Mouse (Mus musculus) embryonic facial prominence, embryonic 12.5 days (tissue): ENCODE results near the gene Ch25h. TPM values are rescaled to one million over a fixed set of nuclear protein-coding genes. Genes with fewer than 3 reads are reported as not detected.

Experiments
- ATAC-seq: fragments of 200-750 bp; cut with Nextera tagmentation; 2 replicates; pipeline ENCODE4 v1.8.0; 2017; ENCODE audit not compliant: insufficient number of reproducible peaks, insufficient read depth, low FRiP score, low TSS enrichment
- H3K27ac ChIP-seq: fragments of 300-500 bp; sonication (generic); 2 replicates; pipeline ENCODE4 v1.5.1; 2016; ENCODE audit warnings: mild to moderate bottlenecking
- H3K27me3 ChIP-seq: fragments of 300-500 bp; sonication (generic); 2 replicates; pipeline ENCODE4 v1.6.1; 2016; ENCODE audit warnings: mild to moderate bottlenecking, moderate library complexity
- H3K36me3 ChIP-seq: fragments of 300-500 bp; sonication (generic); 2 replicates; pipeline ENCODE4 v1.6.1; 2016; ENCODE audit warnings: mild to moderate bottlenecking
- H3K4me1 ChIP-seq: fragments of 300-500 bp; sonication (generic); 2 replicates; pipeline ENCODE4 v1.6.1; 2016
- H3K4me2 ChIP-seq: fragments of 300-500 bp; sonication (generic); replicated peaks from 2 replicates; pipeline ENCODE4 v1.6.1; 2016; ENCODE audit warnings: mild to moderate bottlenecking, moderate library complexity
- H3K4me3 ChIP-seq: fragments of 300-500 bp; sonication (generic); 2 replicates; pipeline ENCODE4 v1.5.1; 2016; ENCODE audit warnings: mild to moderate bottlenecking
- H3K9ac ChIP-seq: fragments of 300-500 bp; sonication (generic); 2 replicates; pipeline ENCODE4 v1.6.1; 2016; ENCODE audit warnings: mild to moderate bottlenecking, moderate library complexity
- H3K9me3 ChIP-seq: fragments of 300-500 bp; sonication (generic); 2 replicates; pipeline ENCODE4 v1.6.1; 2016; ENCODE audit warnings: mild to moderate bottlenecking, moderate library complexity
- WGBS: fragments of 180-500 bp; shearing (Covaris S2); methylation state at CpG from one replicate; pipeline ENCODE4 v1.1.7; 2016; 5-methylcytosine and 5-hydroxymethylcytosine counted together
- polyA plus RNA-seq: library from polyadenylated mRNA; unstranded; fragments of >200 nt; fragmentation: Nextera tagmentation; extraction: Ambion mirVana; gene quantifications from 2 replicates; pipeline ENCODE4 v1.2.1, GENCODE M21; 2016

Gene Ch25h
- polyA plus RNA-seq, 1 experiment from 2014 or later = 4.1 TPM

DNA sequence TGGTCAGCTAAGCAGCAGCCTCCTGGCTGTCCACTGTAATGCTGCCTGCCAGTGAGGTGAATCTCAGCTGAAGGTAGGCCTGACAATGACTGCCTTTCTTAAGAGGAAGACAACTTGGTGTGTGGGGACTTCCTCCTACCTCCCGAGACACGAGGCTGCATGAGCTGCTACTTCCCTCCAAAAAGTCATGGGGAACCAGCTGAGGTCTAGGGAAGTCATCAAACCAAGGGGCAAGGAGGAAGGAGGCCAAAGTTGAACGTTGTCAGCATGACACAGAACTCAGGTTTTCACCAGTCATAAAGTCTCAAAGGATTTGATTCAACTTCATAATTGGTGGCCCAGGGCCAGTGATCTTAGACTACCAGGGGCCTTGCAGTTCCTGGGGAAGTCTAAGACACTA is 40.7 kb upstream of the Ch25h start:
- H3K4me1 ChIP-seq = no peaks in the 10 kb centered on the region
- WGBS = 80% methylated on average over 3 of the region's 3 CpGs
- no peak overlapping the region for H3K27ac ChIP-seq
- H3K4me2 ChIP-seq = no peak overlapping the region
- no peak overlapping the region for H3K9ac ChIP-seq
- no peak overlapping the region for H3K4me3 ChIP-seq
- H3K36me3 ChIP-seq = peaks cover 13% of the 10 kb centered on the region; the same call in 1 of the 2 replicates
- ATAC-seq = no peak
- no peaks in the 10 kb centered on the region for H3K9me3 ChIP-seq
- no peaks in the 10 kb centered on the region for H3K27me3 ChIP-seq

DNA sequence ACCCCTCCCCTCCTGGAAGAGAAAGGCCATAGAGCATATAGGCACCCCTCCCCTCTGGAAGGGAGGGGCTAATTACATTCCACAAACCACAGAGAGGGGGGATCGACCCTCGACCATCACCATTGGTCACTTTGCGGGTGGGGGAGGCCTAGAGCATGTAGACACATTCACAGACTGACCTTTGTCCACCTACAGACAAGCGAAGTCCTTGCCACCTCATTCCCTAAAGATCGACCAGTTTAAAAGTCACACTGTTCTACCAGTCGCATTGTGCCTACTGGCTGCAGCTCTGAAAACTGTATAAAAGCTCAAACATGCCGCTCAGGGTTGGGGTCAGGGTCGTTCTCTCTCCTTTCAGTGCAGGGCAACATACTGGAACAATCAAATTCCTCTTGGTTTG is 36.6 kb upstream of the Ch25h start:
- Histone ChIP-seq H3K27me3 (no peaks in the 10 kb centered on the region), H3K27ac (no peak overlapping the region), H3K9ac (no peak overlapping the region), H3K36me3 (peaks cover 13% of the 10 kb centered on the region; the same call in 1 of the 2 replicates), H3K4me3 (no peak overlapping the region), H3K4me2 (no peak overlapping the region), H3K9me3 (no peaks in the 10 kb centered on the region), H3K4me1 (no peaks in the 10 kb centered on the region)
- WGBS = 45% methylated on average over 8 of the region's 8 CpGs
- no peak for ATAC-seq

DNA sequence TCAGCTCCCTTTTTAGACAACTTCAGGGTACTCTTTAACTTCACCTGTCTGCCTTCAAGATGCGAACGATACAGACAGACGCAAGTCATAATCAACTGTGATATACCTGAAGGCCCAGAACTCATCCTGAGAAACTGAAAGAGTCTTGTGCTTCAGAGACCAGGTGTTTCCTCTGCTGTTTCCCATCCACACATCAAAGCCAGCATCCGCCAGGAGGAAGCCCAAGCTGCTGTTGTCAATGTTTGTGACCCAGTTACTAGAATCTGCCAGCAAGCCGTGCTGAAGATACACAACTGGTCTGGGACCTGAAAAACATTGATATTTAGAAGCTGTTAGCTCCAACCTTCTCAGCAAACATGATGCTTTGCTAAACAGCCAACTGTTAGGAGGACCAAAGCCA is 35.8 kb upstream of the Ch25h start:
- no peaks in the 10 kb centered on the region for H3K9me3 ChIP-seq
- no peak overlapping the region for H3K9ac ChIP-seq
- no peaks in the 10 kb centered on the region for H3K4me1 ChIP-seq
- no peak for ATAC-seq
- peaks cover 20% of the 10 kb centered on the region; the same call in 1 of the 2 replicates for H3K36me3 ChIP-seq
- 87% methylated on average over 5 of the region's 5 CpGs for whole genome bisulfite sequencing
- H3K27ac ChIP-seq = no peak overlapping the region
- H3K4me3 ChIP-seq = no peak overlapping the region
- no peak overlapping the region for H3K4me2 ChIP-seq
- no peaks in the 10 kb centered on the region for H3K27me3 ChIP-seq

DNA sequence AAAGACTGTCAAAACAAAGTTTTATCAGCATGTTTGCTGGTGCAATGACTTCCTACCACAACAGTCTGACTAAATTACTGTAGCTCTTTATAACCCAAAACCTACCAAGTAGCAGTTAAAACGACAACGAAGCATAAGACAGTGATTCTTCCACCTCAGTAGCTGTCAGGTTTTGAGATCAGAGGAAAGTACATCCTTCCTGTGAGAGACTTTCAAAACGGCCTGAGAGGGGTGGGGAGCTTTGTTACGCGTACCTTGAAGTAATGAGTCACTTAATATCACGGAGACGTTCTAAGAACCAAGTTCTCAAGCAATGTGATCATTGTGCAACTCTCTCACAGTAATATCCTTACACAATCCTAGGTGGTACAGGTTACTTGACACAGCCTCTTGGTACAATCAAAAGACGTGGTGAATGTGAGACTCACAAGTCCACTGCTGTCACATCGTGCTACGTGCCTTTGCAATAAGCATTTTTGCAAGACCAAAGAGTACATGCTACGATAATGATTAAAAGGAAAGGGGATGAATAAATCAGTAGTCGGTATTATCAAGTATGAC is 30.3 kb upstream of the Ch25h start:
- Histone ChIP-seq H3K4me1 (no peaks in the 10 kb centered on the region), H3K36me3 (peaks cover 25% of the 10 kb centered on the region; the same call in 1 of the 2 replicates), H3K4me3 (no peak overlapping the region), H3K27ac (no peak overlapping the region), H3K9ac (no peak overlapping the region), H3K4me2 (no peak overlapping the region), H3K9me3 (no peaks in the 10 kb centered on the region), H3K27me3 (no peaks in the 10 kb centered on the region)
- no peak for ATAC-seq
- 89% methylated on average over 12 of the region's 12 CpGs for WGBS

DNA sequence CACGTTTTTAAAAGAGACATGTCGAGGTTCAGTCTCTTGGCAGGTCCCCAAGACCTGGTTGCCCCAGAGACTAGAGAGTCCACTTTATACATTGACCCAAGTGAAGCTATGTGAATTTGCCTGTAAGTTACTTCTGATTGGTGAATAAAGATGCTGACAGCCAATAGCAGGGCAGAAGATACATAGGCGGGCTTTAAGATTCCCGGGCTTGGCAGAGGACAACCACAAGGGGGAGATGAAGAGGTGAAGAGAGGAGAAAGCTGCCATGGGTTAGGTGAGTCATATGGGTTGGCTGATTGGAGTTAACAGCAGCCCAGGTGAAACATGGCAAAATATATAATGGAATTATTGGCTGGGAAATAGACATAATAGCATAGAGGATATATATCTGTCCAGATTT is 25.8 kb upstream of the Ch25h start:
- Histone ChIP-seq H3K4me3 (no peak overlapping the region), H3K27me3 (no peaks in the 10 kb centered on the region), H3K4me2 (no peak overlapping the region), H3K9ac (no peak overlapping the region), H3K27ac (no peak overlapping the region), H3K9me3 (no peaks in the 10 kb centered on the region), H3K36me3 (peaks cover 15% of the 10 kb centered on the region; the same call in 1 of the 2 replicates), H3K4me1 (no peaks in the 10 kb centered on the region)
- ATAC-seq = no peak
- WGBS = 37% methylated on average over 4 of the region's 4 CpGs

DNA sequence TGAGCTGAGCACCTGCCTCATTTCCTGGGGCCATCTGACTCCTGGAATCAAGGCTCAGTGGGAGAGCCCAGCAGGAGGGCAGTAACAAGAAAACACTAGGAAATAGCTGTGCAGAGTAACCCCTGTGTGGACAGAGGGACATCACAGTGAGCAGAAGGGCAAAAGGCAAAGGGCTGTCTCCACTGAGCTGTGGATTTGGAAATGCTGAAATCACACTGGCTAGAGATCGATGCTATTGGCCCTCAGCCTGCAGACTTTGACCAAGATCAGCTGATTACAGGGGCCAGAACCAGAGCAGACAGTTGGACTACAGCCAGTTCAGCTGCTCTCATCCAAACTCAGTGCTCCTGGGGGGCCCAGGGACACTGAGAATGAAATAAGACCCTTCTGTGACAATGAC is 21.4 kb upstream of the Ch25h start:
- ATAC-seq = no peak
- H3K36me3 ChIP-seq = 0 out of 2 replicates have a peak, but pooled peaks cover 8% of the 10 kb centered on the region
- H3K4me1 ChIP-seq = no peaks in the 10 kb centered on the region
- no peak overlapping the region for H3K9ac ChIP-seq
- 87% methylated on average over 1 of the region's 1 CpGs for WGBS
- no peak overlapping the region for H3K4me3 ChIP-seq
- no peak overlapping the region for H3K4me2 ChIP-seq
- no peaks in the 10 kb centered on the region for H3K27me3 ChIP-seq
- no peak overlapping the region for H3K27ac ChIP-seq
- H3K9me3 ChIP-seq = no peaks in the 10 kb centered on the region

DNA sequence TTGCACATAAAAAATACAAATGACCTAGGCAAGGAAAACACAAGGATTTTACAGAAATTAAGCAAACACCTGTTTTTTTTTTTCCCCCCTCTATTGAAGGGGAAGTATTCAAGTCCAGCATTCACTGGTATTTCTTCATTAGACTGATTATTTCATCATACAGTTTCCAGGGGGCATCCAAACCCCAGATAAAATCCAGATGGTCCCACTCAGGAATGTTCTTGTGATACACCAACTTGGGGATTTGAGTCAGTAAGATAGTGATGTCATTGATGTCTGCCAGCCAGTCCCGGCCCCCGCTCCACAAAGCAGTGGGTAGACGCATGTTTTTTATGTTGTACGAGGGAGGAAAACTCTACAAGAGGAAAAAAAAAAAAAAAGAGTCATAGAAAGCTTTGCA is 18.9 kb upstream of the Ch25h start:
- H3K4me3 ChIP-seq = no peak overlapping the region
- H3K4me2 ChIP-seq = no peak overlapping the region
- H3K9me3 ChIP-seq = no peaks in the 10 kb centered on the region
- no peak overlapping the region for H3K27ac ChIP-seq
- H3K27me3 ChIP-seq = no peaks in the 10 kb centered on the region
- ATAC-seq = no peak
- 63% methylated on average over 4 of the region's 4 CpGs for WGBS
- no peaks in the 10 kb centered on the region for H3K4me1 ChIP-seq
- no peak overlapping the region for H3K9ac ChIP-seq
- H3K36me3 ChIP-seq = 0 out of 2 replicates have a peak, but pooled peaks cover 8% of the 10 kb centered on the region

DNA sequence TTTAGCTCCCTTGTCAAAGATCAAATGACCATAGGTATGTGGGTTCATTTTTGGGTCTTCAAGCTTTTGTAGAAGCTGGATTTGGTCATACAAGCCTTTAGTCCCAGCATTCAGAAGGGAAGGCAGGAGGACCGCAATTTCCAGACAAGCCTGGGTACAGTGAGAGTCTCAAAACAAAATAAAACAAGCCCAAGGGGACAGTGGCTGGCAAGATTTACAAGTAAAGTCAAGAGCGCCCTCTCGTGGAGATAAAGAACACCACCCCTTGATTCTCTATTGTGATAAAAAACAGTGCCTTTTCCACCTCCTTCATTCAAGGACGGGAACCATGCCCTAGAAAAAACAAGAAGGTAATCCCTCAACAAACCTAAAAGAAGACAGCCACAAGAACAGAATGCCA is 8.6 kb upstream of the Ch25h start:
- no peak for ATAC-seq
- 11% methylated on average over 4 of the region's 4 CpGs for WGBS

DNA sequence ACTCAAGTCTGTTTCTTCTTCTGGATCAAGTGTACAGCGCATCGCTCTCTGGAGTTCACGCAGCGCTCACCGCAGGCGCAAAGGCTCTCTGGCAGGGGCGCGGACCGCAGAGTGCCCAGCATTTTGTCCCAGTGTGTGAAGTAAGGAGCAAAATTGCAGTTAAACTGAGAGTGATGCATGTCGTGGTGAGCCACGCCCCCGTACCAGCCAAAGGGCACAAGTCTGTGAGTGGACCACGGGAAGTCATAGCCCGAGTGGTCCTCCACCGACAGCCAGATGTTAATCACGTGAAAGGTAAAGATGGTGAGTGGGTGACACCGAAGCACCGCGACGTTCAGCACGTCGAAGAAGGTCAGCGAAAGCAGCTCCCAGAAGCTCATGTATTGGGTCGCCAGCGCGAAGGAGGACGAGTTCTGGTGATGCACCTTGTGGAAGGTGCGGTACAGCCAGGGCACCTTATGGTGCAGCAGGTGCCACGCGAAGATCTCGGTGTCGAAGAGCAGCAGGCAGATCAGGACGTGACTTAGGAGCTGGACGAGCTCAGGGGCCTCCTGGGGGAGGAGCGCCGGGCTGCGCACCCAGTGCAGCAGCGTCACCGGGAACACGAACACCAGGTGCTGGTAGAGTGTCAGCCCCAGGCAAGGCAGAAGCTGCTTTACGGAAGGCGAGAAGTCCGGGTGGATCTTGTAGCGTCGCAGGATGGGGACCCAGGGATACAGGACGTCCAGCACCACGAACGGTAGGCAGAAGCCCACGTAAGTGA is 555 bp downstream of the Ch25h start:
- H3K27ac ChIP-seq = no peak overlapping the region
- no peaks in the 10 kb centered on the region for H3K9me3 ChIP-seq

More for the DNA sequence above, 8.6 kb upstream of the Ch25h start:
- no peak overlapping the region for H3K4me2 ChIP-seq
- no peak overlapping the region for H3K9ac ChIP-seq
- H3K27me3 ChIP-seq = no peaks in the 10 kb centered on the region
- no peaks in the 10 kb centered on the region for H3K9me3 ChIP-seq
- H3K36me3 ChIP-seq = no peaks in the 10 kb centered on the region
- H3K4me3 ChIP-seq = no peak overlapping the region
- H3K4me1 ChIP-seq = no peaks in the 10 kb centered on the region
- no peak overlapping the region for H3K27ac ChIP-seq

DNA sequence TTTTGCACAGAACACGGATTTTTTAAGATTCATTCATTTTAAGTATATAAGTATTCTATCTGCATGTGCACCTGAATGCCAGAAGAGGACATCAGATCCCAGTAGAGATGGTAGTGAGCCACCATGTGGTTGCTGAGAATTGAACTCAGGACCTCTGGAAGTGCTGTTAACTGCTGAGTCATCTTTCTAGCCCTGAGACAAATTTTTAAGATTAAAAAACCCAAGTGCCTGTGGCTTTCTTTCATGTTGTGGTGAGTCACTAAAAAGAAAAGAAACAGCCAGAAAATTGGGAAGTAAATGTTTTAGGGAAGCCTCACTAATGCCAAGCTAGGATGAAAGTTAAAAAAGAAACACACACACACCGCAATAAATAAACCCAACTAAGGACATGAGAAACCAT is 3.3 kb downstream of the Ch25h start:
- H3K27ac ChIP-seq = no peak overlapping the region
- H3K4me2 ChIP-seq = no peak overlapping the region
- H3K4me3 ChIP-seq = no peak overlapping the region
- no peak overlapping the region for H3K9ac ChIP-seq
- H3K36me3 ChIP-seq = no peaks in the 10 kb centered on the region
- H3K27me3 ChIP-seq = peaks cover 25% of the 10 kb centered on the region
- ATAC-seq = no peak
- WGBS = 78% methylated on average over 2 of the region's 2 CpGs
- peaks cover 13% of the 10 kb centered on the region for H3K4me1 ChIP-seq
- no peaks in the 10 kb centered on the region for H3K9me3 ChIP-seq

More for the DNA sequence above, 555 bp downstream of the Ch25h start:
- WGBS = 5% methylated on average over 49 of the region's 49 CpGs
- H3K9ac ChIP-seq = peak overlapping the region; percentile 35; the same call in 1 of the 2 replicates
- H3K27me3 ChIP-seq = peaks cover 25% of the 10 kb centered on the region
- peaks cover 13% of the 10 kb centered on the region for H3K4me1 ChIP-seq
- peak overlapping the region; percentile 83 for H3K4me2 ChIP-seq
- peak overlapping the region; percentile 47 for H3K4me3 ChIP-seq
- 0 out of 2 replicates have a peak, but pooled peaks have one; percentile 47 for ATAC-seq
- no peaks in the 10 kb centered on the region for H3K36me3 ChIP-seq

DNA sequence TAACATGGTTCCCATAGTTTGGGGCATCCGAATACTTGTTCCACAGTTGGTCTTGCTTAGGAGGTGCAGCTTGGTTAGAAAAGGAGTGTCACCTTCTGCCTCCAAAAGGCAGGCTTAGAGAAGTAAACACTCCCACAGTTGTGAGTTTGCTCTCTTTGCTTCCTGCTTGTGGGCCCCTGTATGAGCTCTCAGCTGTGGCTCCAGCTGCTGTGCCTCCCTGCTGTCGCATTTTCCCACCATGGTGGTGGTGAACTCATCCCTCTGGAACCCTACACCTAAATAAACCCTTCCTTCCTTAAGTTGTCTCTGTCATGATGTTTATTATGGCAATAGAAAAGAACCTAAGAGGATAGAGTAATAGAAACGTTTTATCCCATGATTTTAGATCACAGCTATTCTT is 6.2 kb downstream of the Ch25h start:
- ATAC-seq = no peak
- no peaks in the 10 kb centered on the region for H3K36me3 ChIP-seq
- H3K9ac ChIP-seq = no peak overlapping the region
- H3K4me2 ChIP-seq = no peak overlapping the region
- WGBS = 52% methylated on average over 3 of the region's 3 CpGs
- peaks cover 4% of the 10 kb centered on the region; the same call in 1 of the 2 replicates for H3K27me3 ChIP-seq
- H3K27ac ChIP-seq = no peak overlapping the region
- H3K4me1 ChIP-seq = no peaks in the 10 kb centered on the region; the same call in 1 of the 2 replicates
- no peak overlapping the region for H3K4me3 ChIP-seq
- no peaks in the 10 kb centered on the region for H3K9me3 ChIP-seq

DNA sequence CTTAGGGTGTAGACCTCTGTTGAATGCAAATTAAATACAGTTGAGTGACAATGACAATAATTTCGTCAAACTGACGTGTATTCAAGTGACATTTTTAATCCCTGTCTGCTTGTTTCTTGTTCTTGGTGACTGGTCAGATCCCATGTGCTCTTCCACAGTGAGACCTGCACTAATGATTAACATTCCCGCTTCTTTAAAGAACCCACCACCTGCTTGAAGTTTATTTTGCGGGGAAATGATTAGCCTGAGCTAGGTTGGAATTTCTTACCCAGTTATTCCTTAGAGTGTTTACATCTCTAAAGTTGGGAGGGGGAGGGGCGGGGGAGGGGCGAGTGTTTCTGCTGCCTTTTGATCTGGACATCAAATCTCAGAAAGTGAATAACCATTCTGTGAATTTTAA is 6.7 kb downstream of the Ch25h start:
- Histone ChIP-seq H3K9ac (no peak overlapping the region), H3K4me1 (no peaks in the 10 kb centered on the region), H3K4me3 (no peak overlapping the region), H3K27me3 (0 out of 2 replicates have a peak, but pooled peaks cover under 1% of the 10 kb centered on the region), H3K36me3 (no peaks in the 10 kb centered on the region), H3K4me2 (no peak overlapping the region), H3K27ac (no peak overlapping the region), H3K9me3 (no peaks in the 10 kb centered on the region)
- no peak for ATAC-seq
- 36% methylated on average over 6 of the region's 6 CpGs for WGBS
